Mouse (Mus musculus) small intestine, adult 2 months (tissue): ENCODE results near the gene Ccna1.

Source experiments
- CTCF ChIP-seq: fragments of 200-500 bp; IDR thresholded peaks from 2 replicates; pipeline ENCODE4 v1.5.1; 2012; ENCODE audit warnings: low read depth, mild to moderate bottlenecking, control low read depth, inconsistent platforms, low read length, moderate library complexity, mixed read lengths; ENCODE audit not compliant: insufficient replicate concordance, insufficient read length; ENCODE audit errors: extremely low read depth
- POLR2A ChIP-seq: fragments of 200-500 bp; IDR thresholded peaks from 2 replicates; pipeline ENCODE4 v1.6.1; 2012; ENCODE audit warnings: low read depth, mild to moderate bottlenecking, control low read depth, inconsistent platforms, low read length, moderate library complexity

DNA sequence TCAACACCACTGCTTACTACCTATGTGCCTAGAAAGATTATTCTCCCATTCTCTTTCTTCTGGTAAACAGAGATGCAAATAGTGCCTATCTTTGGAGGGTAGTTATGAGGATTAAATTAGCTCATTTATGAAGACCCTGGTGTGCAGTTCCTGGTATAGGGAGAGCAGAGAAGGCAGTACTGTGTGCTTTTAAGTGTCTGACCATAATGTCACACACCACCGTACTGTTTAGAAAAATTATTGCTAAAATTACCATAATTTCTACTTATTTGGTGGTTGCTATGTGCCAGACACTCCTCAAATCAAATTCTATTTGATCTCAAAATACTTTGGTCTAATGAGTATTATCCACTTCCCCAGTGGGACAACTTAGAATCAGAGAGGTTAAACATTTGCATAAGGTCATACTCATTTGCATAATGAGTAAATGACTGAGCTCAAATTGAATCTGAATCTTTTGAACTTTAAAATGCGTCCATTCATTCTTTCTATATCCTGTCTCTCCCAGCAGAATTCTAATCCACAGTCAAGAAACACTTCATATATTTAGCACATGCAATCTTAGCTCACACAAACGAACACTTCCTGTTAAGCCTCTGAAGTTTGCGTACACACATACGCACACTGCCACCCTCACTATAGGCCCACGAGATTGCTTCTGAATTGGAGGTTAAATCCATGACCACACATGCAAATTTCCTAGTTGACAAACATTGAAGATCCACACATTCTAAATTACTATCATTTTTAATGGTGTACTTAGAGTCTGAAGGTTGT lies 46.1 kb downstream of the Ccna1 start:
- TF ChIP-seq POLR2A (no peak), CTCF (no peak)
